Mouse (Mus musculus): ENCODE results near the gene Smarca2. TPM values are rescaled to one million over a fixed set of nuclear protein-coding genes. Genes with fewer than 3 reads are reported as not detected.
"Not testable (repeated sequence)": the region's sequence is repeated elsewhere in the genome, so short reads cannot be mapped to it uniquely, and the experiment has no call there.

The Smarca2 gene
- polyA plus RNA-seq, 1 experiment from 2014 or later: 99.7 TPM

GRCm38 (mm10) chr19:26731121-26731520 is 126.3 kb downstream of the Smarca2 start:
- no peak for ATAC-seq (ENCODE audit: low FRiP score)
- Histone ChIP-seq H3K36me3 (no peaks in the 10 kb centered on the region), H3K27ac (replicated peaks) (no peak overlapping the region), H3K4me1 (peaks cover 24% of the 10 kb centered on the region), H3K9me3 (replicated peaks) (no peaks in the 10 kb centered on the region), H3K4me2 (no peak overlapping the region), H3K4me3 (replicated peaks) (no peak overlapping the region), H3K27me3 (replicated peaks) (no peaks in the 10 kb centered on the region), H3K9ac (replicated peaks) (no peak overlapping the region)
- 94% methylated on average over 4 of the region's 4 CpGs for WGBS

- H3K36me3 ChIP-seq: no peaks in the 10 kb centered on the region
- no peaks in the 10 kb centered on the region for H3K27me3 ChIP-seq (replicated peaks)
- ATAC-seq (ENCODE audit: low FRiP score): no peak
- H3K4me1 ChIP-seq: peaks cover 24% of the 10 kb centered on the region
- no peak overlapping the region for H3K27ac ChIP-seq (replicated peaks)
- no peak overlapping the region for H3K4me2 ChIP-seq
- no peaks in the 10 kb centered on the region for H3K9me3 ChIP-seq (replicated peaks)
- H3K9ac ChIP-seq (replicated peaks): no peak overlapping the region
- no peak overlapping the region for H3K4me3 ChIP-seq (replicated peaks)
- WGBS: 4% methylated on average over 4 of the region's 4 CpGs
These were observed 127.0 kb downstream of the Smarca2 start for GRCm38 (mm10) chr19:26731809-26732208.

GRCm38 (mm10) chr19:26733055-26733454 is 128.2 kb downstream of the Smarca2 start:
- Histone ChIP-seq H3K9me3 (replicated peaks) (no peaks in the 10 kb centered on the region), H3K9ac (replicated peaks) (no peak overlapping the region), H3K4me1 (peaks cover 24% of the 10 kb centered on the region), H3K4me2 (no peak overlapping the region), H3K27me3 (replicated peaks) (no peaks in the 10 kb centered on the region), H3K27ac (replicated peaks) (no peak overlapping the region), H3K4me3 (replicated peaks) (no peak overlapping the region), H3K36me3 (no peaks in the 10 kb centered on the region)
- no peak for ATAC-seq (ENCODE audit: low FRiP score)
- WGBS: 48% methylated on average over 2 of the region's 2 CpGs

- no peak overlapping the region for H3K4me2 ChIP-seq
- H3K27me3 ChIP-seq (replicated peaks): no peaks in the 10 kb centered on the region
- peaks cover 24% of the 10 kb centered on the region for H3K4me1 ChIP-seq
- H3K36me3 ChIP-seq: no peaks in the 10 kb centered on the region
- H3K9ac ChIP-seq (replicated peaks): no peak overlapping the region
- H3K27ac ChIP-seq (replicated peaks): peak overlapping the region; percentile 28; the same call in 1 of the 2 replicates
- no peak overlapping the region for H3K4me3 ChIP-seq (replicated peaks)
- H3K9me3 ChIP-seq (replicated peaks): no peaks in the 10 kb centered on the region
- 56% methylated on average over 7 of the region's 7 CpGs for WGBS
- ATAC-seq (ENCODE audit: low FRiP score): no peak
These were observed 128.8 kb downstream of the Smarca2 start for GRCm38 (mm10) chr19:26733546-26734100.

GRCm38 (mm10) chr19:26734704-26735109 is 129.9 kb downstream of the Smarca2 start:
- H3K4me3 ChIP-seq (replicated peaks): no peak overlapping the region

GRCm38 (mm10) chr19:26745021-26745420 is 140.2 kb downstream of the Smarca2 start:
- WGBS: 98% methylated on average over 4 of the region's 4 CpGs
- H3K9me3 ChIP-seq (replicated peaks); H3K27ac ChIP-seq (replicated peaks); H3K4me3 ChIP-seq (replicated peaks); H3K4me2 ChIP-seq; H3K27me3 ChIP-seq (replicated peaks); ATAC-seq (ENCODE audit: low FRiP score); H3K36me3 ChIP-seq; H3K9ac ChIP-seq (replicated peaks): not testable (repeated sequence)
- peaks cover 23% of the 10 kb centered on the region for H3K4me1 ChIP-seq

More at GRCm38 (mm10) chr19:26734704-26735109, 129.9 kb downstream of the Smarca2 start:
- Histone ChIP-seq H3K4me2 (peak overlapping the region; percentile 0; the same call in 1 of the 2 replicates), H3K27ac (replicated peaks) (peak overlapping the region; percentile 34), H3K9me3 (replicated peaks) (no peaks in the 10 kb centered on the region), H3K36me3 (no peaks in the 10 kb centered on the region), H3K9ac (replicated peaks) (no peak overlapping the region), H3K4me1 (peaks cover 24% of the 10 kb centered on the region), H3K27me3 (replicated peaks) (no peaks in the 10 kb centered on the region)
- 30% methylated on average over 10 of the region's 10 CpGs for WGBS
- ATAC-seq (ENCODE audit: low FRiP score): peak; percentile 67

GRCm38 (mm10) chr19:26745567-26745966 is 140.7 kb downstream of the Smarca2 start:
- Histone ChIP-seq H3K27ac (replicated peaks) (peak overlapping the region; percentile 99; the same call in 1 of the 2 replicates), H3K36me3 (no peaks in the 10 kb centered on the region), H3K9me3 (replicated peaks) (no peaks in the 10 kb centered on the region), H3K4me2 (no peak overlapping the region), H3K27me3 (replicated peaks) (no peaks in the 10 kb centered on the region), H3K4me1 (peaks cover 26% of the 10 kb centered on the region), H3K4me3 (replicated peaks) (no peak overlapping the region), H3K9ac (replicated peaks) (no peak overlapping the region)
- no peak for ATAC-seq (ENCODE audit: low FRiP score)
- WGBS: 87% methylated on average over 7 of the region's 7 CpGs

- WGBS: 80% methylated on average over 10 of the region's 10 CpGs
- Histone ChIP-seq H3K4me2 (no peak overlapping the region), H3K9ac (replicated peaks) (no peak overlapping the region)
These were observed 141.4 kb downstream of the Smarca2 start for GRCm38 (mm10) chr19:26746290-26746689.

GRCm38 (mm10) chr19:26746709-26747467 is 142.0 kb downstream of the Smarca2 start:
- Histone ChIP-seq H3K4me3 (replicated peaks) (peak overlapping the region; percentile 54), H3K4me2 (peak overlapping the region; percentile 70), H3K36me3 (no peaks in the 10 kb centered on the region), H3K27ac (replicated peaks) (peak overlapping the region; percentile 99), H3K27me3 (replicated peaks) (no peaks in the 10 kb centered on the region), H3K9ac (replicated peaks) (peak overlapping the region; percentile 73), H3K4me1 (peaks cover 33% of the 10 kb centered on the region), H3K9me3 (replicated peaks) (no peaks in the 10 kb centered on the region)
- 54% methylated on average over 6 of the region's 6 CpGs for WGBS
- peak; percentile 37 for ATAC-seq (ENCODE audit: low FRiP score)

More at GRCm38 (mm10) chr19:26746290-26746689, 141.4 kb downstream of the Smarca2 start:
- ATAC-seq (ENCODE audit: low FRiP score): no peak
- Histone ChIP-seq H3K27ac (replicated peaks) (peak overlapping the region; percentile 99), H3K4me1 (peaks cover 30% of the 10 kb centered on the region), H3K9me3 (replicated peaks) (no peaks in the 10 kb centered on the region), H3K27me3 (replicated peaks) (no peaks in the 10 kb centered on the region), H3K36me3 (no peaks in the 10 kb centered on the region), H3K4me3 (replicated peaks) (no peak overlapping the region)

- peak; percentile 89 for ATAC-seq (ENCODE audit: low FRiP score)
- Histone ChIP-seq H3K9ac (replicated peaks) (peak overlapping the region; percentile 73), H3K4me1 (peaks cover 41% of the 10 kb centered on the region), H3K27ac (replicated peaks) (peak overlapping the region; percentile 99), H3K9me3 (replicated peaks) (no peaks in the 10 kb centered on the region), H3K4me2 (peak overlapping the region; percentile 70), H3K36me3 (no peaks in the 10 kb centered on the region), H3K27me3 (replicated peaks) (no peaks in the 10 kb centered on the region), H3K4me3 (replicated peaks) (peak overlapping the region; percentile 54)
- WGBS: 2% methylated on average over 36 of the region's 36 CpGs
These were observed 143.0 kb downstream of the Smarca2 start for GRCm38 (mm10) chr19:26747571-26748539.

GRCm38 (mm10) chr19:26748676-26749075 is 143.8 kb downstream of the Smarca2 start:
- ATAC-seq (ENCODE audit: low FRiP score): no peak
- Histone ChIP-seq H3K4me2 (peak overlapping the region; percentile 70), H3K36me3 (no peaks in the 10 kb centered on the region), H3K4me1 (peaks cover 47% of the 10 kb centered on the region), H3K27me3 (replicated peaks) (no peaks in the 10 kb centered on the region), H3K9me3 (replicated peaks) (no peaks in the 10 kb centered on the region), H3K9ac (replicated peaks) (peak overlapping the region; percentile 73), H3K27ac (replicated peaks) (peak overlapping the region; percentile 99), H3K4me3 (replicated peaks) (peak overlapping the region; percentile 54)
- 0% methylated on average over 6 of the region's 6 CpGs for WGBS

All from neural tube, embryonic 15.5 days (tissue).